Mouse (Mus musculus) hindbrain, embryonic 10.5 days (tissue): ENCODE results near the gene Tecpr2. TPM values are rescaled to one million over a fixed set of nuclear protein-coding genes. Genes with fewer than 3 reads are reported as not detected.

Experiments used
- DNase-seq: peaks from one replicate; pipeline ENCODE4 v3.0.0-alpha.2; 2017; ENCODE audit warnings: low spot score
- H3K27ac ChIP-seq: fragments of 300-500 bp; sonication (generic); 2 replicates; pipeline ENCODE4 v1.5.1; 2016; ENCODE audit warnings: mild to moderate bottlenecking, moderate library complexity
- H3K27me3 ChIP-seq: fragments of 300-500 bp; sonication (generic); 2 replicates; pipeline ENCODE4 v1.6.1; 2016; ENCODE audit warnings: mild to moderate bottlenecking; ENCODE audit not compliant: poor library complexity, insufficient read depth, severe bottlenecking
- H3K36me3 ChIP-seq: fragments of 300-500 bp; sonication (generic); 2 replicates; pipeline ENCODE4 v1.6.1; 2016; ENCODE audit warnings: mild to moderate bottlenecking, moderate library complexity
- H3K4me1 ChIP-seq: fragments of 300-500 bp; sonication (generic); replicated peaks from 2 replicates; pipeline ENCODE4 v1.6.1; 2016; ENCODE audit warnings: mild to moderate bottlenecking
- H3K4me3 ChIP-seq: fragments of 300-500 bp; sonication (generic); 2 replicates; pipeline ENCODE4 v1.5.1; 2016; ENCODE audit warnings: mild to moderate bottlenecking, moderate library complexity
- H3K9me3 ChIP-seq: fragments of 300-500 bp; sonication (generic); 2 replicates; pipeline ENCODE4 v1.6.1; 2016; ENCODE audit warnings: mild to moderate bottlenecking, moderate library complexity
- WGBS: fragments of 180-500 bp; shearing (Covaris S2); methylation state at CpG from one replicate; pipeline ENCODE4 v1.1.7; 2016; 5-methylcytosine and 5-hydroxymethylcytosine counted together
- polyA plus RNA-seq: library from polyadenylated mRNA; unstranded; fragments of >200 nt; fragmentation: Nextera tagmentation; extraction: Ambion mirVana; gene quantifications from 2 replicates; pipeline ENCODE4 v1.2.1, GENCODE M21; 2016

The Tecpr2 gene
- polyA plus RNA-seq, 1 experiment from 2014 or later = 7.0 TPM

DNA sequence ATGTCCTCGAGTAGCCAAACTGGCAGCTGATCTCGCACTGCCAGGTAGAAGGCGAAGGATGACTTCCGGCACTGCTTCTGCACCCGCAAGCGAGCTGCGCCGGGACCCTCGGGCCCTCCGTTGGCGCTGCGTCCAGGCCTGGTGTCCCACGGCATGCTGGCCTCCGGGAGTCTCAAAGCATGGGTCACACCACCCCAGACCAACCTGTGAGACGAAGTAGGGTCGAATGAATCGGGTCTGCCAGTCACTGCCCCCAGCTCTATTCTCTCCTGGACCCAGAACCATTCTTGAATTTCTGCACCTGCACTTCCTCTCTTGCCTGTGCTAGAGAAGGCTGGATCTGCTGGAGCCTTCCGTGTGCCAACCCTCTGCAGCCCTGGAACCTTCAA, 88.3 kb downstream of the Tecpr2 start:
- H3K27ac ChIP-seq = no peak overlapping the region
- DNase-seq = no peak
- peak overlapping the region; percentile 92 for H3K4me3 ChIP-seq
- 92% methylated on average over 18 of the region's 18 CpGs for WGBS
- no peaks in the 10 kb centered on the region for H3K9me3 ChIP-seq
- H3K4me1 ChIP-seq = peaks cover 26% of the 10 kb centered on the region
- peaks cover 52% of the 10 kb centered on the region for H3K36me3 ChIP-seq
- peaks cover 20% of the 10 kb centered on the region; the same call in 1 of the 2 replicates for H3K27me3 ChIP-seq

GRCm38 (mm10) chr12:110977896-110978606, 89.0 kb downstream of the Tecpr2 start:
- no peaks in the 10 kb centered on the region for H3K9me3 ChIP-seq
- H3K27me3 ChIP-seq = peaks cover 20% of the 10 kb centered on the region; the same call in 1 of the 2 replicates
- 46% methylated on average over 14 of the region's 14 CpGs for WGBS
- no peak for DNase-seq
- H3K27ac ChIP-seq = peak overlapping the region; percentile 95
- H3K36me3 ChIP-seq = peaks cover 46% of the 10 kb centered on the region
- peak overlapping the region; percentile 92 for H3K4me3 ChIP-seq
- peaks cover 26% of the 10 kb centered on the region for H3K4me1 ChIP-seq

- Histone ChIP-seq H3K4me3 (peak within 1 kb of the TSS; percentile 92), H3K27ac (peak within 1 kb of the TSS; percentile 95), H3K4me1 (peaks cover 26% of the 10 kb centered on the region), H3K9me3 (no peaks in the 10 kb centered on the region), H3K36me3 (peaks cover 38% of the 10 kb centered on the region), H3K27me3 (peaks cover 20% of the 10 kb centered on the region; the same call in 1 of the 2 replicates)
- WGBS = under 1% methylated on average over 90 of the region's 90 CpGs
- peak; percentile 96 for DNase-seq
Observed at GRCm38 (mm10) chr12:110978607-110979406, 89.7 kb downstream of the Tecpr2 start, which contains the start of gene Ankrd9. Gene Ankrd9 (minus strand): TSS chr12:110979040.

DNA sequence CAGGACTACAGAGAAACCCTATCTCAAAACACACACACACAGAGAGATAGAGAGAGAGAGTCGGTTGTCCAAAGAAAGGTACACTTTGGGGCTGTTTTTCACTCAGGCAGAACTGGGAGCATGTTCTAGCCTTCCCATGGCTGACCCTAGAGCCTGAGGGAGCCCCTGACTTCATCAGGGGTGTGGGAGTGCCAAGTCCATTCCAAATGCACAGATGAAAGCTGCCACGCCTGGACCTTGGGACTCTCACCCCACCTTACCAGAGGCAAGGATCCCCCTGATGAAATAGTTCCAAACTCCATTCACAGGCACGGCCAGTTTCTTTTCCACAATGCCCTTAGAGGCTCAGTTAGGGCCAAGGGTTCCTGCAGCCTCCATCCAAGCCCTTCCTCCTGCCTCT, 90.7 kb downstream of the Tecpr2 start:
- 87% methylated on average over 3 of the region's 3 CpGs for WGBS
- H3K36me3 ChIP-seq = peaks cover 28% of the 10 kb centered on the region
- H3K4me3 ChIP-seq = peak overlapping the region; percentile 92
- H3K4me1 ChIP-seq = peaks cover 30% of the 10 kb centered on the region
- peaks cover 20% of the 10 kb centered on the region; the same call in 1 of the 2 replicates for H3K27me3 ChIP-seq
- H3K27ac ChIP-seq = peak overlapping the region; percentile 95
- no peaks in the 10 kb centered on the region for H3K9me3 ChIP-seq
- no peak for DNase-seq

DNA sequence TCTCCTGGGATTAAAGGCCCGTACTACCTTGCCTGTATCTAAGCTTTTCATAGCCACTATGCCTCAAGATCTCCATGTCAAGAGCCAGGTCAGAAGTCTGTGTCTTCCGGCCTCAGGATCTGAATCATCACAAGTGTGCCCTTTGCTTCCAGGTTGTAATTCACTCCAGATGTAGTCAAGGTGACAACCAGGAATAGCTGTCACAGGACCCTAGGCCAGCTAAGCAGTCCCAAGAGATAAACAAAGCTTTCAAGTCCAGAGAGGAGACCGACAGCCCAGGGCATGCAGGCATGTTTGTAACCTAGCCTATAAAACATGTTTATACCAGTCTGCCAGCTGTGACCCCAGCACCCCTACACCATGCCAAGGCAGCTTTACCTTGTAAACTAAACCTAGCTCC, 92.7 kb downstream of the Tecpr2 start:
- DNase-seq = no peak
- 79% methylated on average over 3 of the region's 3 CpGs for WGBS
- Histone ChIP-seq H3K4me3 (no peak overlapping the region), H3K27ac (no peak overlapping the region), H3K9me3 (no peaks in the 10 kb centered on the region), H3K27me3 (peaks cover 20% of the 10 kb centered on the region; the same call in 1 of the 2 replicates), H3K36me3 (peaks cover 9% of the 10 kb centered on the region), H3K4me1 (peaks cover 32% of the 10 kb centered on the region)

- no peak overlapping the region for H3K27ac ChIP-seq
- no peaks in the 10 kb centered on the region for H3K9me3 ChIP-seq
- H3K36me3 ChIP-seq = no peaks in the 10 kb centered on the region
- whole genome bisulfite sequencing = 82% methylated on average over 8 of the region's 8 CpGs
- H3K4me1 ChIP-seq = peaks cover 22% of the 10 kb centered on the region
- no peak overlapping the region for H3K4me3 ChIP-seq
- no peak for DNase-seq
- peaks cover 10% of the 10 kb centered on the region; the same call in 1 of the 2 replicates for H3K27me3 ChIP-seq
Observed at GRCm38 (mm10) chr12:110983083-110983482, 94.0 kb downstream of the Tecpr2 start.

GRCm38 (mm10) chr12:110983714-110984113, 94.7 kb downstream of the Tecpr2 start:
- H3K36me3 ChIP-seq = no peaks in the 10 kb centered on the region
- peaks cover 17% of the 10 kb centered on the region for H3K4me1 ChIP-seq
- H3K4me3 ChIP-seq = no peak overlapping the region
- no peaks in the 10 kb centered on the region for H3K9me3 ChIP-seq
- 80% methylated on average over 8 of the region's 8 CpGs for WGBS
- H3K27ac ChIP-seq = 0 out of 2 replicates have a peak overlapping the region, but pooled peaks have one; percentile 2
- peaks cover 6% of the 10 kb centered on the region; the same call in 1 of the 2 replicates for H3K27me3 ChIP-seq
- no peak for DNase-seq

DNA sequence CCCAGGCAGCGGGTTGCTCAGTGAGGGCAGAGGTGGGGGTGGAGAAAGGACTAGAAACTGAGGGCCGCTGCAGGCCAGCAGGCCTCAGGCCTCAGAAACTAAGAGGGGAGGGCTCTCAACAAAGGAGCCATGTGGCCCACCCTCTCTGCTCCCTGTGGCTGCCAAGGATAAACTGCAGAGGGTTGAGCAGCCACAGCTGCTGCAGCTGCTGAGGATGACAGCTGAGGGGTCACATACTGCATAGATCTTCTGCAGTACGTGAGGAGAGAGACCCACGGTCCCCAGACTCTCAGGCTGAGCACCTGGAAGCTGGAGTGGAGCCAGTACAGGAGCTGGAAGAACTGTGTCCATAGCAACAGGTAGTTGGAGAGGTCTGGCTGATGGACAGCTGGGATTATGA, 95.5 kb downstream of the Tecpr2 start:
- DNase-seq = no peak
- no peak overlapping the region for H3K27ac ChIP-seq
- H3K9me3 ChIP-seq = no peaks in the 10 kb centered on the region
- peaks cover 6% of the 10 kb centered on the region; the same call in 1 of the 2 replicates for H3K27me3 ChIP-seq
- H3K4me1 ChIP-seq = peaks cover 8% of the 10 kb centered on the region
- H3K36me3 ChIP-seq = no peaks in the 10 kb centered on the region
- WGBS = 78% methylated on average over 4 of the region's 4 CpGs
- H3K4me3 ChIP-seq = no peak overlapping the region

GRCm38 (mm10) chr12:110985141-110985540, 96.1 kb downstream of the Tecpr2 start:
- Histone ChIP-seq H3K4me1 (0 out of 2 replicates have a peak, but pooled peaks cover 5% of the 10 kb centered on the region), H3K36me3 (no peaks in the 10 kb centered on the region), H3K4me3 (no peak overlapping the region), H3K9me3 (no peaks in the 10 kb centered on the region), H3K27me3 (peaks cover under 1% of the 10 kb centered on the region; the same call in 1 of the 2 replicates), H3K27ac (no peak overlapping the region)
- no peak for DNase-seq
- 85% methylated on average over 9 of the region's 9 CpGs for WGBS

DNA sequence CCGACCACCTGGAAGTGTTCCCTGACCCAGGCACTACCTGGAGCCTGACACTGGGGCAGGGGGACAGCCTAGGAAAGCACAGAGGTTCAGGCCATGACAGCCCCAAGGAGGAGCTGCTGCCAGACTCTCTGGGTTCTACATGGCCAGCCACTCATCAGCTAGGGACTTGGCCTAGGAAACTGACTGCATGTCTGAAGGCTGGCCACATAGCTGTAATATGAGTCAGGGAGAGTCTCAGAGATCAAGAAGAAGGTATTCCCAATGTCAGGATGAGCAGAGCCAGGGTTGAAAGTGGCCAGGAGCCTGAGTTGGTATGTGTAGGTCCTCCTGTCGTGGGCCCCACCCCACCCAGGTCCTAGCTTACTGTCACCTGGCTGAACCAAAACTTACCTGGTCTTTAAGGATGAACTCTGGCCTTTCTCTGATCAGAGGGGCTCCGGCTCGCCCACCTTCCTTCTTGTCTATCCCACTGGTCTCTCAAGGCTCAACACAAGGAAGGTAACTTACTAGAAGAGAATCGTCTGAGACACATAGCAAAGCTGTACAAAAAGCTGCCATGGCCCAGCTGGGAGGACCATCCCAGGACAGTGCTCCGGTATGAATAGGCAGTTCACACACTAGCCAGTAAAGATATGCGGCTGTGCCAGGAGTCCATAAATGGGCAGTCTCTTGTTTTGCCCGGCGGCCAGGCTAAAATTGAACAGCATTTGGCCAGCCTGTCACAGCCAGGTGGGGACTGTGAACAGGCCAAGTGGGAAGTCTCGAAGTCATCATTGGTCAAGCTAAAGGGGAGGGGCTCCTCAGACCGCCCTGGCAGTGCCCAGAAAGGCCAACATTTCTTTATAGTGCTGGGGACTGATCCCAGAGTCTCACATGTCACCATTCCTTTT, 97.7 kb downstream of the Tecpr2 start:
- Histone ChIP-seq H3K9me3 (no peaks in the 10 kb centered on the region), H3K36me3 (no peaks in the 10 kb centered on the region), H3K27me3 (no peaks in the 10 kb centered on the region; the same call in 1 of the 2 replicates), H3K4me3 (no peak overlapping the region), H3K27ac (no peak overlapping the region), H3K4me1 (peaks cover 13% of the 10 kb centered on the region; the same call in 1 of the 2 replicates)
- DNase-seq = no peak
- 83% methylated on average over 11 of the region's 11 CpGs for WGBS

GRCm38 (mm10) chr12:110989409-110989808, 100.3 kb downstream of the Tecpr2 start:
- no peaks in the 10 kb centered on the region for H3K9me3 ChIP-seq
- H3K27ac ChIP-seq = no peak overlapping the region
- peaks cover 24% of the 10 kb centered on the region for H3K4me1 ChIP-seq
- no peak overlapping the region for H3K4me3 ChIP-seq
- H3K36me3 ChIP-seq = no peaks in the 10 kb centered on the region
- WGBS = 96% methylated on average over 3 of the region's 3 CpGs
- DNase-seq = no peak
- H3K27me3 ChIP-seq = no peaks in the 10 kb centered on the region; the same call in 1 of the 2 replicates

- DNase-seq = no peak
- Histone ChIP-seq H3K27ac (no peak overlapping the region), H3K27me3 (no peaks in the 10 kb centered on the region), H3K36me3 (no peaks in the 10 kb centered on the region), H3K4me3 (no peak overlapping the region), H3K4me1 (peaks cover 23% of the 10 kb centered on the region), H3K9me3 (no peaks in the 10 kb centered on the region)
- 92% methylated on average over 7 of the region's 7 CpGs for WGBS
Observed at GRCm38 (mm10) chr12:110990500-110990899, 101.4 kb downstream of the Tecpr2 start.
